Mouse (Mus musculus) adrenal gland, adult 18-20 months (tissue): ENCODE measurements around the gene Gpr158. TPM values are rescaled to one million over a fixed set of nuclear protein-coding genes. Genes with fewer than 3 reads are reported as not detected.
A peak's percentile ranks its signal among the peaks of the same experiment; 100 is the strongest.
"Not testable (repeated sequence)": the region's sequence is repeated elsewhere in the genome, so short reads cannot be mapped to it uniquely, and the experiment has no call there.

Experiments used
- DNase-seq, 2 experiments: peaks; one replicate each; pipeline ENCODE4 v3.0.0; 2021 to 2022; ENCODE audit warnings: low spot score in 2 of 2
- long read RNA-seq, 2 experiments: library from polyadenylated mRNA; stranded (forward); transcript quantifications; one replicate each; pipeline ENCODE4 v2.0.0; 2021
- total RNA-seq, 2 experiments: library from RNA; stranded (reverse); gene quantifications; 1 replicate in 1 of 2; 2 replicates in 1 of 2; pipeline ENCODE4 v1.2.3; 2021

The Gpr158 gene
- 1 to 10 TPM; 1.5 to 1.7 TPM for total RNA-seq
- long read RNA-seq, experiment 1: 0 reads
- long read RNA-seq, experiment 2: 0 reads

DNA sequence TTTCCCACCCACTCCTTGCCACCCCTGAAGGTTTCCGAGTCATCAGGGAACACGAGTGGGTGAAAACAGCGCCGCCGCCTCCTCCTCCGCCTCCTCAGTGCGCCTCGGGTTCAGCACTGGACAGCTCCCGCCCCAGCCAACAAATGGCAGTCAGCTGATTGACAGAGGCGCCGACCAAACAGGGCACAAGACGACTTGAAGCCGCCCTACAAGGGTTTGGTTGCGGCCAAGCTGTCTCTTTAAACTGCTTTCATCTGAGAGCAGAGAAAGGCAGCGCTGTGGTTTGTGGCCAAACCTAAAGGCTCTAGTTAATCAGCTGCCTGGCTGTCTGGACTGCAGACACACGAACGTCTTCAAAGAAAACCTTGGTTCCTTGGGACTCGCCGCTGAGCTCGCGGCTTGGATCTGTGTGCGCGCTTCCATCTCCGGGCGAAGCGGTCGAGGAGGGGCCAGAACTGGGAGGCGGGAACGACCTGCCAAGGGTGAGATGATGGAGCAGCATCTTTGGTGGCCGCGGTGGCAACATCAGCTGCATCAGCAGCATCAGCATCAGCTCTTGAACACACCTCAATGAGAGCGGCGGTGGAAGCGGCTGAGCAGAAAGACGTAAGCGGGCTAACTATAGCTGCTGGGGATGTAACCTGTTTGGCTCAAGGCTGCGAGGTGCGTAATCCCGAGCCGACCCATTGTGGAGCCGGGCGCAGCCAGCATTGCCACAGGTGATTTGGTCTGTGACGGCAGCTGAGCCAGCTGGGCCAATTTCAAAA lies at the start of gene Gpr158:
Gene Gpr158, plus strand, starts transcription at position 198 of the 767 bp plus-strand sequence.
- DNase-seq: peak; percentile 39 to 56

GRCm38 (mm10) chr2:21343821-21344220 lies 23.5 kb upstream of the Gpr158 start:
- DNase-seq: no peak

- DNase-seq: no peak
Measured at GRCm38 (mm10) chr2:21368351-21369170, 1.2 kb downstream of the Gpr158 start.

DNA sequence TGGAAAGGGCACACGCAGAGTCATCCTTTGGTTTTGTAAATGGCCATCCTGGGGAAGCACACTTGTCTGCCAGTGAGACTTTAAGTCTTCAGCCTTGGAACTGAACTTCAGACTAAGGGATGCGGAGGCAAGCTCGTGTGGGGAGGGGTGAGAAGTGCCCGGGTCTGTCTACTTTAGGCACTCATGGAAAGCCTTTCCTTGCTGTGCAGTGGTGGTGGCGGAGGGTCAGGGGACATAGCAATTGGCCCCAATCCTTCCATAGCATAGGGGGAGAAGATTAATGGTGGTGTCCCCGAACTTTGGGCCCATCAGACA lies 1.8 kb downstream of the Gpr158 start:
- no peak for DNase-seq

DNA sequence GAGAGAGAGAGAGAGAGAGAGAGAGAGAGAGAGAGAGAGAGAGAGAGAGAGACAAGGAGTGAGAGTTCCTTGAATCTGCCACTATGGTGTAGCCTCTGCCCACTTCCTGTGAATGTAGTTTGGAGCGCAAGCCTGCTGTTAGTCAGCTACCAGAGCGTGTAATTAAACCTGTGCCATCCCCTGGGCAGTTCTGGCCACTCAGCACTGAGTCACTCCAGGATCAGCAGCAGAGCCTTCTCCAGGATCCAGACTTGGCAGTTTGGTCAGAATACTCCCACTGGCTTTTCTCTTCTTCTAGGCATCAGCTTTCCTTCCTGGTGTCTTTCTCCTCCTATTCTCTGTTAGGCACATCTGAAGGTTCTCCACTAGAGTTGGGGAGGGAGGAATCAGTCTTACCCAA lies 2.2 kb downstream of the Gpr158 start:
- no peak for DNase-seq

GRCm38 (mm10) chr2:21379516-21379915 lies 12.2 kb downstream of the Gpr158 start:
- no peak for DNase-seq

GRCm38 (mm10) chr2:21392727-21393126 lies 25.4 kb downstream of the Gpr158 start:
- no peak for DNase-seq

GRCm38 (mm10) chr2:21397347-21397746 lies 30.0 kb downstream of the Gpr158 start:
- no peak for DNase-seq

DNA sequence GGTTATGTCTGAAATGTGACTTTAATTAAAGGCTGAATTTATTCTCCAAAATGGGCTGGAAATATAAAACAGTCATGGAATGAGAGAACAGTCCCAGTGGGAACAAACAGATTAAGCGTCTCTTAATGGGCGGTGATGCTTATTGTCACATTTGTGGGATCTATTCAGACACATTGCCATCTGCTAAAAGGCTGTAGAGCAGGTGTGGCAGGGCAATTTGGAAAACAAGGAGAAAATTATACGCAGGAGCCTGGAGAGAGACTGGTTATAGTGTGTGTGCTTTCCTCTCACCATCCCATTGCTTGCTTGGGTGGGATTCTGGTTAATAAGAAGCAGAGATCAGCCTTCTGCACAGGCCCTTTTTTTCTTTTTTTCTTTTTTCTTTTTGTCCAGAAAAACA lies 32.3 kb downstream of the Gpr158 start:
- DNase-seq: no peak

- no peak for DNase-seq
Measured at GRCm38 (mm10) chr2:21405617-21406016, 38.3 kb downstream of the Gpr158 start.

DNA sequence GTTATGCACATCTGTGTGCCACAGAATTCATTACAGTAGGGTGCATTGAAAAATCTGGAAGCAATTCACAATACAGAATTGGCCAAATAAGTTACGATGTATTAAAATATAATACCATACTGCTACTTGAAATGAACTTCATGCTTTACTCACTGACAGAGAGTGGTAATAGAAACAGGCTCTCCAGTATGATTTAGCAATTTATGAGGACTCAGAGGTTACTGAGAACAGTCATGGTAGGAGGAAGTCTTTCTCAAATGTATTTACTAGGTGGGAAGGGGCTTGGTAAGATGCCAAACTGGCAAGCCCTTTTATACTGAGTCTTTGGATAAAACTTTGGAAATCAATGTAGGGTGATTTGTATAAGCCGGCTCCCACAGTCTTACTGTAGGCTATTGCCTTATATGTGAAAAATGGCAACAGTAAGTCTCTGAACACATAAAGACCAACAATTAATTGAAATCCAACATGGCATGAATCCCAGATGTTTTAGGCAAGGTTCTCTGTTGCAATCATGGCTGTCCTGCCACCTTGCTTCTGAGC lies 40.2 kb downstream of the Gpr158 start:
- DNase-seq: no peak

DNA sequence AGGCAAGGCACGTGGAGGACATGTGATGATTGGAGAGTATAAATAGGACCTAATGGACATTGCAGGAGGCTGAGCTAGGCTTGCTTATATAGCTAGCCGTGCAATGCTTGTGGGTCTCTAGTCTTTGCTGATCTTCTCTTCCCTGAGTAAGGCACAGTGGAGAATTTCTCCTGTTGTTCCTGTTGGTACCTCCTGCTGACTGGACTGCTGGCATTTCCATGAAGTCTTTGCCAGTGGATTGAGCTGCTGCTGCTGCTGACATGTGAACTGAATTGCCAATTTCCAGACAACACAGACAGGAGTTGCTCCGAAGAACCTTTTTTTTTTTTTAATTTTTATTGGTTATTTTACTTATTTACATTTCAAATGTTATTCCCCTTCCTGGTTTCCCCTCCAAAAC lies 41.5 kb downstream of the Gpr158 start:
- DNase-seq: no peak

- no peak for DNase-seq
Measured at GRCm38 (mm10) chr2:21430288-21430687, 62.9 kb downstream of the Gpr158 start.

- no peak for DNase-seq
Measured at GRCm38 (mm10) chr2:21431182-21431581, 63.8 kb downstream of the Gpr158 start.

DNA sequence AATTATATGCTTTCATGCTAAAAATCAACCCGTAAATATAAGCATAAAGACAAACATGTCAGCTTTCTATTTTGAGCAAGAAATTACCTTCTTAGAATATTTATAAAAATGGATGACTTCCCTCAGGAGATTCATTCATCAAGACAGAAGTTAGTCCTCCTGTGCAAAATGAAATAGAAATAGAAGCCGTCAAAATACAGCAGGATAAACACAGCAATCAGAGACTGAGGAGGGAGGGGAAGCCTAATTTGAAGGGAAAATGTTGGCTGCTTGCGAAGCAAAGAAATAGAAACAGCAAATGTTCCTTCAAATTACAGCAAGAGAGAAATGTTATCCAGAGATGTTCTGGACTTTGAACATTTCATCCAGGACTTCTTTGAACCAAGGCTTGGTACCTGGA lies 72.3 kb downstream of the Gpr158 start:
- DNase-seq: no peak

- not testable (repeated sequence) for DNase-seq
Measured at GRCm38 (mm10) chr2:21460606-21461005, 93.3 kb downstream of the Gpr158 start.

- DNase-seq: no peak
Measured at GRCm38 (mm10) chr2:21474957-21475356, 107.6 kb downstream of the Gpr158 start.

DNA sequence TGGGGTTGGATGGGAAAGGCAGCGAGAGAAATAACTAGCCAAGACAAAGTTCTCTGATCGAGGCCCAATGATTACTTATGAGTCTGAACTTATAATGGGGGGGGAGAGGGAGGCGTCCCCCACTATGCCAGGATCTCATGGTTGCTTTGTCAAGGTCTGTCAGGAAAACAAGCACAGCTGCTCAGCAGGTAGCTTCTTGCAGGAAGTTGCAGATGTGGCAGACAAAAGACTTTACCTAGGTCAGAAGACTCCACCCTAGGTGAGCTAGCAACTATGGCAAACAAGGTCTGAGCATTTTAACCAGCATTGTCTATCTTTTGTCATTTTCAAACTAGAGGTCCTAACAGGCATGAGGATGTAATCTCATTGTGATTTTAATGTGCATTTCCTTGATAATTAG lies 129.5 kb downstream of the Gpr158 start:
- DNase-seq: no peak

- DNase-seq: no peak
Measured at GRCm38 (mm10) chr2:21497965-21498364, 130.6 kb downstream of the Gpr158 start.

- DNase-seq: no peak
Measured at GRCm38 (mm10) chr2:21499399-21499798, 132.1 kb downstream of the Gpr158 start.

DNA sequence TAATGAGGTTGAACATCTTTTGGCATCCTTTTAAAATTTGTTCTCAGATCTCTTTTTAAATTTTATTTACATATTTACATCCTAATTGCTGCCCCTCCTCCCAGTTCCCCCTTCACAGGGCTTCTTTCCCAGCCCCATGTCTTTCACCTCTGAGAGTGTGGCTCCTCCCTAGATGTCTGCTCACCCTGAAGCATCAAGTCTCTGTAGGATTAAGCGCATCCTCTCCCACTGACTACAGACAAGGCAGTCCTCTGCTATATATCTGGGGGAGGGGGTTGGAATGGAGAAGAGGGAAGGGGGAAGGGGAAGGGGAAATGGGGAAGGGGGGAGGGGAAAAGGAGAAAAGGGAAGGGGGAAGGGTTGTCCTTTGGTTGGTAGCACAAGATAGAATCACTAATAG lies 140.1 kb downstream of the Gpr158 start:
- no peak for DNase-seq

- no peak for DNase-seq
Measured at GRCm38 (mm10) chr2:21530750-21531149, 163.4 kb downstream of the Gpr158 start.
